Mouse (Mus musculus): Measurements from ENCODE around the gene Wfdc15a. TPM values are rescaled to one million over a fixed set of nuclear protein-coding genes. Genes with fewer than 3 reads are reported as not detected.

The Wfdc15a gene
- not detected in 2 replicates for polyA plus RNA-seq (2012; rRNA removed; ENCODE audit: low replicate concordance)

GRCm38 (mm10) chr2:164199626-164200327, at the start of gene Wfdc15a:
Gene Wfdc15a (minus strand): TSS chr2:164200130.

GRCm38 (mm10) chr2:164238366-164238765, 38.4 kb upstream of the Wfdc15a start, which contains the start of gene Svs2:
Gene Svs2 (minus strand): TSS chr2:164238466.

GRCm38 (mm10) chr2:164221522-164221921, 21.6 kb upstream of the Wfdc15a start, which contains the start of gene Wfdc15b:
Gene Wfdc15b (minus strand): TSS chr2:164221660.

GRCm38 (mm10) chr2:164190576-164190975, 9.4 kb downstream of the Wfdc15a start, which contains the start of gene Wfdc12:
Gene Wfdc12 (minus strand): TSS chr2:164190608.

GRCm38 (mm10) chr2:164182692-164183255, 17.2 kb downstream of the Wfdc15a start, which contains the start of gene Wfdc5:
Gene Wfdc5 (minus strand): TSS chr2:164182742.

GRCm38 (mm10) chr2:164170902-164171301, 29.0 kb downstream of the Wfdc15a start, which contains the start of gene Kcns1:
Gene Kcns1 (minus strand): TSS chr2:164171113.

Other genes starting within 250 kb of the Wfdc15a start
- gene Ywhab, start 205.2 kb downstream of the Wfdc15a start, polyA plus RNA-seq (2012; rRNA removed; ENCODE audit: low replicate concordance): 54.2 and 98.4 TPM in 2 replicates
- 1.6 and 1.7 TPM in 2 replicates for gene Pabpc1l, start 174.7 kb downstream of the Wfdc15a start, polyA plus RNA-seq (2012; rRNA removed; ENCODE audit: low replicate concordance)
- gene Stk4, start 129.8 kb downstream of the Wfdc15a start, polyA plus RNA-seq (2012; rRNA removed; ENCODE audit: low replicate concordance): 21.8 and 26.0 TPM in 2 replicates
- gene Tomm34, start 129.0 kb downstream of the Wfdc15a start, polyA plus RNA-seq (2012; rRNA removed; ENCODE audit: low replicate concordance): 58.9 and 67.9 TPM in 2 replicates
- gene Kcns1, start 29.0 kb downstream of the Wfdc15a start, polyA plus RNA-seq (2012; rRNA removed; ENCODE audit: low replicate concordance): 0.20 and 0.43 TPM in 2 replicates
- 1.0 TPM in 1 of 2 replicates, not detected in the other for gene Wfdc5, start 17.4 kb downstream of the Wfdc15a start, polyA plus RNA-seq (2012; rRNA removed; ENCODE audit: low replicate concordance)
- gene Wfdc12, start 9.5 kb downstream of the Wfdc15a start, polyA plus RNA-seq (2012; rRNA removed; ENCODE audit: low replicate concordance): 0.50 TPM in 1 of 2 replicates, not detected in the other
- not detected in 2 replicates for gene Wfdc15b, start 21.5 kb upstream of the Wfdc15a start, polyA plus RNA-seq (2012; rRNA removed; ENCODE audit: low replicate concordance)
- not detected in 2 replicates for gene Svs2, start 38.3 kb upstream of the Wfdc15a start, polyA plus RNA-seq (2012; rRNA removed; ENCODE audit: low replicate concordance)
- gene Svs3b, start 56.5 kb upstream of the Wfdc15a start, polyA plus RNA-seq (2012; rRNA removed; ENCODE audit: low replicate concordance): not detected in 2 replicates
- not detected in 2 replicates for gene Svs4, start 78.3 kb upstream of the Wfdc15a start, polyA plus RNA-seq (2012; rRNA removed; ENCODE audit: low replicate concordance)
- gene Svs3a, start 89.1 kb upstream of the Wfdc15a start, polyA plus RNA-seq (2012; rRNA removed; ENCODE audit: low replicate concordance): not detected in 2 replicates
- gene Svs6, start 116.6 kb upstream of the Wfdc15a start, polyA plus RNA-seq (2012; rRNA removed; ENCODE audit: low replicate concordance): not detected in 2 replicates
- gene Svs5, start 132.6 kb upstream of the Wfdc15a start, polyA plus RNA-seq (2012; rRNA removed; ENCODE audit: low replicate concordance): not detected in 2 replicates
- 19.6 and 28.7 TPM in 2 replicates for gene Slpi, start 189.0 kb upstream of the Wfdc15a start, polyA plus RNA-seq (2012; rRNA removed; ENCODE audit: low replicate concordance)
- gene Rbpjl, start 203.0 kb upstream of the Wfdc15a start, polyA plus RNA-seq (2012; rRNA removed; ENCODE audit: low replicate concordance): 0.03 and 0.05 TPM in 2 replicates
- 2.9 and 6.3 TPM in 2 replicates for gene Matn4, start 205.0 kb upstream of the Wfdc15a start, polyA plus RNA-seq (2012; rRNA removed; ENCODE audit: low replicate concordance)
- gene Sdc4, start 243.8 kb upstream of the Wfdc15a start, polyA plus RNA-seq (2012; rRNA removed; ENCODE audit: low replicate concordance): 46.1 and 52.4 TPM in 2 replicates

Data from mammary gland, adult 2 months (tissue).